11 mouse cellular contexts compared by ENCODE assay signal in the genomic region with DNA sequence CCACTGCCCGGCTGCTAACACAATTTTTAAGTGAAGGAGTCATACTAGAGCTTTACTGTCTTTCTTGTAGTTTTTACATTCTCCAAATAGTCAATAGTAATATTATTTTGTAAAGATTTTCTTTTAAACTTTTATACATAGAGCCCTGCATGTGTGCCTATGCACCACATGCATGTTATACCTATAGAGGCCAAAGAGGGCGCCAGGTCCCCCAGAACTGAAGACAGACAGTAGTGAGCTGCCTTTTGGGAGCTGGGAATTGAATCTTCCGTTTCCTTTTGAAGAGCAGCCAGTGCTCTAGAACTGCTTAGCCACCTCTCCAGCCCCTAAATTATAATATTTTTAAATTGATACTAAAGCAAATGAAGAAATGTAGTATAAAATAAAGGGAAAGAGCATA.
A peak's percentile ranks its signal among the peaks of the same experiment; 100 is the strongest.
DNase-seq lines count a peak whose midpoint lies in the region; ATAC-seq and TF ChIP-seq lines count a peak whose summit lies in the region.
"Had no signal": no experiment of that assay in that cellular context is flagged by ENCODE, and none has a peak within 500 bp of the region (broad histone marks: within the 10 kb centered on the region; RNA-seq: fewer than 3 reads in every experiment).

No protein-coding gene starts in this region.

- TF ChIP-seq POLR2A in small intestine, adult 2 months (IDR thresholded peaks at IDR 0.05; ENCODE audit: low read depth, low read length) = no peak

- H3K27ac ChIP-seq in embryonic facial prominence, embryonic 11.5 days (replicated peaks; ENCODE audit: low read depth, low read length) = no peak overlapping the region
- no peak overlapping the region for H3K27ac ChIP-seq in embryonic facial prominence, embryonic 10.5 days (replicated peaks)
- H3K27ac ChIP-seq in lung, embryonic 14.5 days (ENCODE audit: low read depth) = no peak overlapping the region
- no peak overlapping the region for H3K27ac ChIP-seq in small intestine, adult 2 months (ENCODE audit: insufficient read depth, low read depth, low read length)
- H3K27ac ChIP-seq: forebrain, embryonic 12.5 days; liver, embryonic 15.5 days; stomach, embryonic 15.5 days had no signal

- H3K36me3 ChIP-seq in embryonic facial prominence, embryonic 11.5 days (replicated peaks; ENCODE audit: control insufficient read depth, insufficient read depth, low read depth, low read length) = no peaks in the 10 kb centered on the region
- H3K36me3 ChIP-seq in embryonic facial prominence, embryonic 10.5 days (replicated peaks) = no peaks in the 10 kb centered on the region
- H3K36me3 ChIP-seq in lung, embryonic 14.5 days (ENCODE audit: insufficient read depth) = no peaks in the 10 kb centered on the region
- no peaks in the 10 kb centered on the region for H3K36me3 ChIP-seq in small intestine, adult 2 months (ENCODE audit: control insufficient read depth, insufficient read depth, low read length)
- H3K36me3 ChIP-seq: forebrain, embryonic 12.5 days; liver, embryonic 15.5 days; stomach, embryonic 15.5 days had no signal

- no peak overlapping the region for H3K9ac ChIP-seq in embryonic facial prominence, embryonic 11.5 days (replicated peaks; ENCODE audit: low read length)
- H3K9ac ChIP-seq in lung, embryonic 14.5 days = no peak overlapping the region
- H3K9ac ChIP-seq: forebrain, embryonic 12.5 days; liver, embryonic 15.5 days; stomach, embryonic 15.5 days had no signal

- DNase-seq in embryonic facial prominence, embryonic 11.5 days (ENCODE audit: low spot score) = peak; percentile 25
- DNase-seq in embryonic facial prominence, embryonic 10.5 days (ENCODE audit: low spot score) = no peak
- DNase-seq in lung, embryonic 14.5 days = no peak
- DNase-seq in lung, postnatal 14 days = no peak
- peak; percentile 31 for DNase-seq in R1 (ENCODE audit: low read depth, low spot score)
- no peak for DNase-seq in heart, postnatal 4 days
- no peak for DNase-seq in right cerebral cortex, adult 18-20 months

- 58% methylated on average over 3 of the region's 3 CpGs for WGBS in embryonic facial prominence, embryonic 11.5 days
- 69% methylated on average over 3 of the region's 3 CpGs for WGBS in embryonic facial prominence, embryonic 10.5 days
- 67% methylated on average over 3 of the region's 3 CpGs for WGBS in lung, embryonic 14.5 days
- 94% methylated on average over 3 of the region's 3 CpGs for WGBS in small intestine, adult 2 months

- H3K4me1 ChIP-seq in embryonic facial prominence, embryonic 11.5 days (ENCODE audit: control insufficient read depth, insufficient read depth, low read length) = no peaks in the 10 kb centered on the region
- H3K4me1 ChIP-seq in embryonic facial prominence, embryonic 10.5 days = no peaks in the 10 kb centered on the region
- H3K4me1 ChIP-seq in lung, embryonic 14.5 days (ENCODE audit: insufficient read depth) = no peaks in the 10 kb centered on the region
- no peaks in the 10 kb centered on the region for H3K4me1 ChIP-seq in small intestine, adult 2 months (ENCODE audit: control insufficient read depth, insufficient read depth, insufficient read length, low read length)
- H3K4me1 ChIP-seq: forebrain, embryonic 12.5 days; liver, embryonic 15.5 days; stomach, embryonic 15.5 days had no signal

- no peaks in the 10 kb centered on the region for H3K27me3 ChIP-seq in embryonic facial prominence, embryonic 11.5 days (ENCODE audit: control insufficient read depth, insufficient read depth, low read length)
- H3K27me3 ChIP-seq in embryonic facial prominence, embryonic 10.5 days (replicated peaks; ENCODE audit: low read depth, poor library complexity, severe bottlenecking) = no peaks in the 10 kb centered on the region
- no peaks in the 10 kb centered on the region for H3K27me3 ChIP-seq in lung, embryonic 14.5 days (ENCODE audit: insufficient read depth, low read length)
- H3K27me3 ChIP-seq in small intestine, adult 2 months (ENCODE audit: control insufficient read depth, insufficient read depth, low read length) = no peaks in the 10 kb centered on the region
- H3K27me3 ChIP-seq: forebrain, embryonic 12.5 days; liver, embryonic 15.5 days; stomach, embryonic 15.5 days had no signal

- no peaks in the 10 kb centered on the region for H3K9me3 ChIP-seq in embryonic facial prominence, embryonic 11.5 days (replicated peaks; ENCODE audit: control insufficient read depth, low read length)
- no peaks in the 10 kb centered on the region for H3K9me3 ChIP-seq in embryonic facial prominence, embryonic 10.5 days
- no peaks in the 10 kb centered on the region for H3K9me3 ChIP-seq in lung, embryonic 14.5 days (ENCODE audit: low read depth, low read length)
- H3K9me3 ChIP-seq: forebrain, embryonic 12.5 days; liver, embryonic 15.5 days; stomach, embryonic 15.5 days had no signal

- no peak for ATAC-seq in embryonic facial prominence, embryonic 11.5 days (replicated peaks; ENCODE audit: insufficient number of reproducible peaks, low FRiP score, low TSS enrichment, low read depth)
- ATAC-seq in lung, embryonic 14.5 days (ENCODE audit: insufficient read depth) = no peak

- H3K4me2 ChIP-seq in embryonic facial prominence, embryonic 11.5 days (ENCODE audit: low read depth, low read length) = no peak overlapping the region
- no peak overlapping the region for H3K4me2 ChIP-seq in lung, embryonic 14.5 days
- H3K4me2 ChIP-seq: forebrain, embryonic 12.5 days; liver, embryonic 15.5 days; stomach, embryonic 15.5 days had no signal

- 0 out of 2 replicates have a peak, but pooled peaks have one; percentile 15 for TF ChIP-seq CTCF in lung, embryonic 14.5 days (IDR thresholded peaks at IDR 0.05; ENCODE audit: low read depth)
- TF ChIP-seq CTCF in small intestine, adult 2 months (IDR thresholded peaks at IDR 0.05; ENCODE audit: extremely low read depth, insufficient read length, insufficient replicate concordance, low read depth, low read length) = peak; percentile 44; the same call in 1 of the 2 replicates

- H3K4me3 ChIP-seq in embryonic facial prominence, embryonic 11.5 days (ENCODE audit: low read depth, low read length) = no peak overlapping the region
- no peak overlapping the region for H3K4me3 ChIP-seq in embryonic facial prominence, embryonic 10.5 days
- H3K4me3 ChIP-seq in lung, embryonic 14.5 days (ENCODE audit: low read depth, low read length) = no peak overlapping the region
- no peak overlapping the region for H3K4me3 ChIP-seq in small intestine, adult 2 months (ENCODE audit: low read depth, low read length)
- H3K4me3 ChIP-seq: forebrain, embryonic 12.5 days; liver, embryonic 15.5 days; stomach, embryonic 15.5 days had no signal

Comparison
In these comparisons a context has a peak if more than half of its experiments do, and no peak if none do; other contexts are left out.
1. DNase-seq: peak in embryonic facial prominence, embryonic 11.5 days (single experiment) and R1 (single experiment); none in embryonic facial prominence, embryonic 10.5 days (single experiment), lung, embryonic 14.5 days (single experiment), lung, postnatal 14 days (single experiment), heart, postnatal 4 days (single experiment) and right cerebral cortex, adult 18-20 months (single experiment).